Mouse (Mus musculus) bone marrow, adult 2 months (tissue): Measurements from ENCODE around the gene Ccdc169.

Experiments
- CTCF ChIP-seq: fragments of 200-500 bp; IDR thresholded peaks from 2 replicates; pipeline ENCODE4 v1.5.1; 2011; ENCODE audit warnings: low read length, control low read depth; ENCODE audit not compliant: control insufficient read depth, insufficient read depth
- POLR2A ChIP-seq: fragments of 200-500 bp; IDR thresholded peaks from 2 replicates; pipeline ENCODE4 v1.6.1; 2011; ENCODE audit warnings: low read depth, mild to moderate bottlenecking, control low read depth, low read length, borderline replicate concordance; ENCODE audit not compliant: control insufficient read depth

GRCm38 (mm10) chr3:55088843-55089242 lies 48.3 kb upstream of the Ccdc169 start:
- TF ChIP-seq POLR2A (no peak), CTCF (no peak)
